Mouse (Mus musculus) heart, embryonic 12.5 days (tissue): ENCODE data around the gene Dync1li2. TPM values are rescaled to one million over a fixed set of nuclear protein-coding genes. Genes with fewer than 3 reads are reported as not detected.

ENCODE experiments used
- ATAC-seq: fragments of 200-750 bp; cut with Nextera tagmentation; 2 replicates; pipeline ENCODE4 v1.8.0; 2017; ENCODE audit warnings: moderate TSS enrichment, moderate library complexity; ENCODE audit not compliant: insufficient number of reproducible peaks, low FRiP score
- H3K27ac ChIP-seq: fragments of 300-500 bp; sonication (generic); 2 replicates; pipeline ENCODE4 v1.5.1; 2016; ENCODE audit warnings: mild to moderate bottlenecking, moderate library complexity; ENCODE audit not compliant: poor library complexity, severe bottlenecking
- H3K27me3 ChIP-seq: fragments of 300-500 bp; sonication (generic); replicated peaks from 2 replicates; pipeline ENCODE4 v1.6.1; 2016; ENCODE audit warnings: mild to moderate bottlenecking, moderate library complexity
- H3K36me3 ChIP-seq: fragments of 300-500 bp; sonication (generic); 2 replicates; pipeline ENCODE4 v1.6.1; 2016; ENCODE audit warnings: mild to moderate bottlenecking, moderate library complexity
- H3K4me1 ChIP-seq: fragments of 300-500 bp; sonication (generic); replicated peaks from 2 replicates; pipeline ENCODE4 v1.6.1; 2016; ENCODE audit warnings: mild to moderate bottlenecking
- H3K4me2 ChIP-seq: fragments of 300-500 bp; sonication (generic); 2 replicates; pipeline ENCODE4 v1.6.1; 2016; ENCODE audit warnings: mild to moderate bottlenecking, moderate library complexity
- H3K4me3 ChIP-seq: fragments of 300-500 bp; sonication (generic); 2 replicates; pipeline ENCODE4 v1.5.1; 2016; ENCODE audit warnings: mild to moderate bottlenecking
- H3K9ac ChIP-seq: fragments of 300-500 bp; sonication (generic); 2 replicates; pipeline ENCODE4 v1.6.1; 2016; ENCODE audit warnings: mild to moderate bottlenecking, moderate library complexity
- H3K9me3 ChIP-seq: fragments of 300-500 bp; sonication (generic); replicated peaks from 2 replicates; pipeline ENCODE4 v1.6.1; 2016; ENCODE audit warnings: mild to moderate bottlenecking, moderate library complexity
- WGBS: fragments of 180-500 bp; shearing (Covaris S2); methylation state at CpG from one replicate; pipeline ENCODE4 v1.1.7; 2016; 5-methylcytosine and 5-hydroxymethylcytosine counted together
- polyA plus RNA-seq: library from polyadenylated mRNA; unstranded; fragments of >200 nt; fragmentation: Nextera tagmentation; extraction: Ambion mirVana; gene quantifications from 2 replicates; pipeline ENCODE4 v1.2.1, GENCODE M21; 2016

Dync1li2 gene
- polyA plus RNA-seq, 1 experiment from 2014 or later: 69.1 TPM

- ATAC-seq: peak; percentile 89
- Histone ChIP-seq H3K4me1 (peaks cover 23% of the 10 kb centered on the region), H3K9ac (peak within 1 kb of the TSS; percentile 84), H3K4me2 (peak within 1 kb of the TSS; percentile 95), H3K27ac (peak within 1 kb of the TSS; percentile 41), H3K27me3 (no peaks in the 10 kb centered on the region), H3K36me3 (no peaks in the 10 kb centered on the region), H3K4me3 (peak within 1 kb of the TSS; percentile 84), H3K9me3 (peaks cover 4% of the 10 kb centered on the region; the same call in 1 of the 2 replicates)
- WGBS: 3% methylated on average over 22 of the region's 54 CpGs
Observed at GRCm38 (mm10) chr8:104395703-104396357, 47.0 kb downstream of the Dync1li2 start, which contains the start of gene Cmtm4. TSS of gene Cmtm4 (minus strand) at chr8:104395807.

DNA sequence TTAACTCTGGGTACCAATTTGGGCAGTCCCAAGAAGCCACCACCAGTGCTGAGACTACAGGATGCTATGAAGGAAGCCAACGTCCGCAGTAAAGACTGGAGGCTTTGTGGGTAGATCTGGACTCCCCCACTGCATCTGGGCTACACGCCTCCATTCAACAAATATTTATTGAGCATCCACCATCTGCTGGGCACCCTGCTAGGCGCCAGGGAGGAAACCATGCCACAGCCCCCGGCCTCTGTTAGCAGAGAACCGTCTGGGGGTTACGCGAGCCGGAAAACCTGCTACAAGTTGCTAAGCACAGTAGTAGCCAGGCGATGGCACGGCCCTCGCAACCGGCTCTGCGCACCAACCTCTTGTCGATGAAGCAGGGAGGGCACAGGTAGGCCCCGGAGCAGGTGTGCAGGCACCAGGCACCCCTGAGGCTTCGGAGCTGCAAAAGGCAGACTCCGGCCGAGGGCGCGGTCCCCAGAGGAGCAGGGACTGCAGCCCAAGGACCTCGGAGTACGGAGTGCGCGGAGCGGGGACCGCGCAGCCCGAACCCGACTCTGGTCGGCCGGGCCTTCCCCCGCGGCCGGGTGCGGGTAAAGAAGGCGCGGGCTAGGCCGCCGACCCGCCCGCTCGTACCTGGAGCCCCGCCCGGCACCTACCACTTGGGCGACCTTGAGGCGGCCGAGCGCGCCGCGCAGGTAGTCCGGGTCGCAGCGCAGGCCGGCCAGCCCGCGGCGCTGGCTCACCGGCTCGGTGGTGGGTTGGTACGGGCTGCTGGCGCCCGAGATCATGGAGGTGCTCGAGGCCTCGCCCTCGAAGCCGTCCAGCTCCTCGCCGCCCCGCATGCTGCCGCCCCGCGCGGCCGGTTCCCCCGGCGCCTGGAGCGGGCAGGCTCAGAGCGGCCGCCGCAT, 47.8 kb downstream of the Dync1li2 start:
- H3K4me3 ChIP-seq: peak overlapping the region; percentile 84
- H3K27ac ChIP-seq: peak overlapping the region; percentile 41
- peak; percentile 73 for ATAC-seq
- H3K27me3 ChIP-seq: no peaks in the 10 kb centered on the region
- 1% methylated on average over 77 of the region's 82 CpGs for WGBS
- no peaks in the 10 kb centered on the region for H3K36me3 ChIP-seq
- H3K4me1 ChIP-seq: peaks cover 21% of the 10 kb centered on the region
- peaks cover 4% of the 10 kb centered on the region; the same call in 1 of the 2 replicates for H3K9me3 ChIP-seq
- peak overlapping the region; percentile 95 for H3K4me2 ChIP-seq
- H3K9ac ChIP-seq: peak overlapping the region; percentile 84

DNA sequence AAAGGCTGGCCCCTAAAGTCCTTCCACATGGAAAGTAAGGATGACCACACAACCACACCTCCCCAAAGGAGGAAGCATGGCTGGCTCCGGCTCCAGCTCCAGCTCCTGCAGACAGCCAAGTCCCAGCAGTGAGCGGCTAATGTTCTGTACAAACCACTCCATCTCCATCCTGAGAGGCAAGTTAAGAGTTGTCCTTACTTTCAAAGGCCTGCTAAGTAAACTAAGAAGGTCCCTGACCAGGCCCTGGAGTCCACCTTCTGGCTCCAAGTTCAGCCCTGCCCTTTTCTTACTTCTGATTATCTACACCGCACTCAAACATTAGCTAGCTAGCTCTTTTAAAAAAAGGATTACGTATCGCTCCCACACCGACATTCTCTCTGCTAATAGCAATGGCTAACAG, 49.1 kb downstream of the Dync1li2 start:
- Histone ChIP-seq H3K27ac (no peak overlapping the region), H3K9me3 (peaks cover 4% of the 10 kb centered on the region; the same call in 1 of the 2 replicates), H3K36me3 (no peaks in the 10 kb centered on the region), H3K4me2 (peak overlapping the region; percentile 95; the same call in 1 of the 2 replicates), H3K9ac (no peak overlapping the region), H3K27me3 (no peaks in the 10 kb centered on the region), H3K4me3 (no peak overlapping the region), H3K4me1 (peaks cover 20% of the 10 kb centered on the region)
- 72% methylated on average over 6 of the region's 6 CpGs for WGBS
- ATAC-seq: no peak

GRCm38 (mm10) chr8:104393139-104393538, 49.7 kb downstream of the Dync1li2 start:
- Histone ChIP-seq H3K4me3 (no peak overlapping the region), H3K4me1 (peaks cover 20% of the 10 kb centered on the region), H3K27me3 (no peaks in the 10 kb centered on the region), H3K9me3 (peaks cover 4% of the 10 kb centered on the region; the same call in 1 of the 2 replicates), H3K4me2 (no peak overlapping the region), H3K9ac (no peak overlapping the region), H3K27ac (no peak overlapping the region), H3K36me3 (no peaks in the 10 kb centered on the region)
- 91% methylated on average over 7 of the region's 7 CpGs for WGBS
- ATAC-seq: no peak

DNA sequence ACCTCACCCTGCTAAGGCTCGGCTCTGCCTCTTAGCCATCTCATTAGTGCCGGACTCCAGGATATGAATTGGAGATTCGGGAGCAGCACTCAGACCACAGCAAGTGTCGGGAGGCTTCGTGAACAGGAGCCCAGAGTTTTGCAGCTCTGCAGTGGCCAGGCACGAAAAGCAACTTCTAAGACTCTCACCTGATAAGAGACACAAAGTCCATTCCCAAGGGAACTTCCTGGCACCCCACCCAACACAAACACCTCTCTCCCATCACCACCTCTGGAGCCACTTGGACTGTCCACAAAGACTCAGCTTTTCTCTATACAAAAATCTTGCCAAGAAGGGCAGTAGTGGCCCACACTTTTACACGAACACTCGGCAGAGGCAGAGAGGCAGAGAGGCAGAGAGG, 52.6 kb downstream of the Dync1li2 start:
- H3K4me2 ChIP-seq: no peak overlapping the region
- no peaks in the 10 kb centered on the region for H3K9me3 ChIP-seq
- H3K36me3 ChIP-seq: no peaks in the 10 kb centered on the region
- no peak overlapping the region for H3K27ac ChIP-seq
- H3K4me1 ChIP-seq: peaks cover 48% of the 10 kb centered on the region
- 36% methylated on average over 8 of the region's 8 CpGs for WGBS
- no peaks in the 10 kb centered on the region for H3K27me3 ChIP-seq
- no peak for ATAC-seq
- no peak overlapping the region for H3K9ac ChIP-seq
- H3K4me3 ChIP-seq: no peak overlapping the region

DNA sequence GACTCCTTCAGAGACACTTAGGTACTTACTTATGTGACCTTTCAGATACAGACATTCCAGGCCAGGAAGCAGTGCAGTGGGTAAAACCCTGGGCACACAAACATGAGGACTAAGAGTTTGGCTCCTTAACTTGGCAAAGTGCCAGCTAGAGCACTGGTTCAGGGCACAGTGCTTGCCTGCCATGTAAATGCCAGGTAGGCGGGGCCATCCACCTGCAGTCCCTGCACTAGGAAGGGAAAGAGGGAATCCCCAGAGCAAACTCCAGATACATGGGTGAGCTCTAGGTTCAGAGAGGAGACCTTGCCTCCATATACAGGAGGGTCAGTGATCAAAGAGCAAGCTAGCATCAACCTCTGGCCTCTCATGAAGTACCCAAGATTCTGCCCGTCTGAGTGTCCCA, 54.9 kb downstream of the Dync1li2 start:
- Histone ChIP-seq H3K9me3 (no peaks in the 10 kb centered on the region), H3K36me3 (no peaks in the 10 kb centered on the region), H3K4me3 (no peak overlapping the region), H3K27ac (no peak overlapping the region), H3K4me1 (peaks cover 41% of the 10 kb centered on the region), H3K27me3 (no peaks in the 10 kb centered on the region), H3K4me2 (no peak overlapping the region), H3K9ac (no peak overlapping the region)
- no peak for ATAC-seq
- WGBS: 81% methylated on average over 2 of the region's 2 CpGs

GRCm38 (mm10) chr8:104387501-104387900, 55.3 kb downstream of the Dync1li2 start:
- Histone ChIP-seq H3K27me3 (no peaks in the 10 kb centered on the region), H3K9ac (no peak overlapping the region; the same call in 1 of the 2 replicates), H3K36me3 (no peaks in the 10 kb centered on the region), H3K4me2 (no peak overlapping the region), H3K4me1 (peaks cover 43% of the 10 kb centered on the region), H3K9me3 (no peaks in the 10 kb centered on the region), H3K27ac (no peak overlapping the region), H3K4me3 (no peak overlapping the region)
- no peak for ATAC-seq
- 53% methylated on average over 7 of the region's 7 CpGs for WGBS

GRCm38 (mm10) chr8:104386693-104387092, 56.2 kb downstream of the Dync1li2 start:
- Histone ChIP-seq H3K9ac (no peak overlapping the region), H3K4me2 (no peak overlapping the region), H3K4me1 (peaks cover 43% of the 10 kb centered on the region), H3K27ac (no peak overlapping the region), H3K4me3 (no peak overlapping the region), H3K9me3 (no peaks in the 10 kb centered on the region), H3K36me3 (no peaks in the 10 kb centered on the region), H3K27me3 (no peaks in the 10 kb centered on the region)
- WGBS: 22% methylated on average over 4 of the region's 4 CpGs
- ATAC-seq: no peak

GRCm38 (mm10) chr8:104383977-104384376, 58.9 kb downstream of the Dync1li2 start:
- H3K9me3 ChIP-seq: no peaks in the 10 kb centered on the region
- H3K36me3 ChIP-seq: no peaks in the 10 kb centered on the region
- H3K4me3 ChIP-seq: no peak overlapping the region
- H3K27me3 ChIP-seq: no peaks in the 10 kb centered on the region
- ATAC-seq: no peak
- WGBS: 84% methylated on average over 3 of the region's 3 CpGs
- H3K9ac ChIP-seq: no peak overlapping the region
- no peak overlapping the region for H3K4me2 ChIP-seq
- no peak overlapping the region for H3K27ac ChIP-seq
- H3K4me1 ChIP-seq: peaks cover 51% of the 10 kb centered on the region

GRCm38 (mm10) chr8:104383296-104383695, 59.6 kb downstream of the Dync1li2 start:
- H3K4me1 ChIP-seq: peaks cover 51% of the 10 kb centered on the region
- H3K9ac ChIP-seq: no peak overlapping the region
- ATAC-seq: no peak
- H3K4me2 ChIP-seq: no peak overlapping the region
- H3K36me3 ChIP-seq: no peaks in the 10 kb centered on the region
- no peak overlapping the region for H3K4me3 ChIP-seq
- H3K9me3 ChIP-seq: no peaks in the 10 kb centered on the region
- no peak overlapping the region for H3K27ac ChIP-seq
- WGBS: 45% methylated on average over 2 of the region's 2 CpGs
- no peaks in the 10 kb centered on the region for H3K27me3 ChIP-seq

- H3K27me3 ChIP-seq: no peaks in the 10 kb centered on the region
- H3K36me3 ChIP-seq: no peaks in the 10 kb centered on the region
- peaks cover 35% of the 10 kb centered on the region for H3K4me1 ChIP-seq
- no peak overlapping the region for H3K9ac ChIP-seq
- WGBS: 81% methylated on average over 5 of the region's 5 CpGs
- no peak overlapping the region for H3K27ac ChIP-seq
- no peak overlapping the region for H3K4me3 ChIP-seq
- H3K4me2 ChIP-seq: no peak overlapping the region
- no peaks in the 10 kb centered on the region for H3K9me3 ChIP-seq
- ATAC-seq: no peak
Observed at GRCm38 (mm10) chr8:104380961-104381411, 61.9 kb downstream of the Dync1li2 start.
